Mouse (Mus musculus) ES-E14 (cell line): ENCODE results near the gene Pcbp1. TPM values are rescaled to one million over a fixed set of nuclear protein-coding genes. Genes with fewer than 3 reads are reported as not detected.

Experiments used
- DNase-seq: peaks from one replicate; pipeline ENCODE4 v3.0.0-alpha.2; 2013; ENCODE audit warnings: low read depth, low spot score
- H3K27ac ChIP-seq: 2 replicates; pipeline ENCODE4 v1.5.1; 2012; ENCODE audit warnings: low read depth, mild to moderate bottlenecking, low read length, moderate library complexity, mixed read lengths; ENCODE audit not compliant: poor library complexity, insufficient read depth, severe bottlenecking
- H3K36me3 ChIP-seq: 2 replicates; pipeline ENCODE4 v1.6.1; 2012; ENCODE audit warnings: mild to moderate bottlenecking, low read length, moderate library complexity, mixed read lengths; ENCODE audit not compliant: control insufficient read depth, poor library complexity, insufficient read depth, severe bottlenecking
- H3K4me1 ChIP-seq, 2 experiments: fragments of 150-350 bp in 1 of 2; sonication (generic) in 1 of 2; 2 replicates each; pipeline ENCODE4 v1.6.1; 2012; ENCODE audit warnings: low read length in 2 of 2, mild to moderate bottlenecking in 1 of 2, mixed read lengths in 1 of 2; ENCODE audit not compliant: control insufficient read depth in 2 of 2, insufficient read depth in 2 of 2, poor library complexity in 1 of 2
- H3K4me3 ChIP-seq, 2 experiments: fragments of 150-350 bp in 1 of 2; sonication (generic) in 1 of 2; 2 replicates each; pipeline ENCODE4 v1.5.1; 2012; ENCODE audit warnings: low read length in 2 of 2, low read depth in 1 of 2, mild to moderate bottlenecking in 1 of 2, mixed read lengths in 1 of 2; ENCODE audit not compliant: insufficient read depth in 1 of 2, poor library complexity in 1 of 2, severe bottlenecking in 1 of 2
- H3K9ac ChIP-seq: 2 replicates; pipeline ENCODE4 v1.6.1; 2012; ENCODE audit warnings: low read depth, mild to moderate bottlenecking, low read length, mixed read lengths; ENCODE audit not compliant: poor library complexity, insufficient read depth, severe bottlenecking
- H3K9me3 ChIP-seq: fragments of 150-350 bp; sonication (generic); 2 replicates; pipeline ENCODE4 v1.6.1; 2012; ENCODE audit warnings: low read depth, mild to moderate bottlenecking, low read length; ENCODE audit not compliant: control insufficient read depth, insufficient read depth
- CHD2 ChIP-seq: IDR thresholded peaks from 2 replicates; pipeline ENCODE4 v1.6.1; 2014; ENCODE audit warnings: mild to moderate bottlenecking, low read depth, low read length, inconsistent platforms
- HCFC1 ChIP-seq: IDR thresholded peaks from 2 replicates; pipeline ENCODE4 v1.6.1; 2012; ENCODE audit warnings: low read length, inconsistent platforms, borderline replicate concordance; ENCODE audit not compliant: insufficient read depth
- MAFK ChIP-seq: IDR thresholded peaks from 2 replicates; pipeline ENCODE4 v1.6.1; 2014; ENCODE audit warnings: mild to moderate bottlenecking, low read depth, low read length, inconsistent platforms; ENCODE audit not compliant: insufficient read depth
- ZC3H11A ChIP-seq: IDR thresholded peaks from 2 replicates; pipeline ENCODE4 v1.6.1; 2012; ENCODE audit warnings: low read depth, mild to moderate bottlenecking, inconsistent platforms, low read length, borderline replicate concordance
- ZNF384 ChIP-seq: IDR thresholded peaks from 2 replicates; pipeline ENCODE4 v1.6.1; 2012; ENCODE audit warnings: low read depth, low read length, inconsistent platforms
- in situ Hi-C, 2 experiments: fragments of 600-800 bp; cut with MboI; formaldehyde crosslinking; loops; one replicate each; pipeline ENCODE4 v1.15.1; 2025; ENCODE audit warnings: low sequenced_read_pairs in 2 of 2, inconsistent platforms in 1 of 2; ENCODE audit not compliant: unreplicated experiment in 2 of 2
- total RNA-seq: library from RNA; depleted of rRNA; stranded (reverse); fragments of 300-350 nt; gene quantifications from 2 replicates; pipeline ENCODE4 v1.2.3, GENCODE M21; 2012

Pcbp1 gene
- total RNA-seq, 1 experiment, result 102 TPM

DNA sequence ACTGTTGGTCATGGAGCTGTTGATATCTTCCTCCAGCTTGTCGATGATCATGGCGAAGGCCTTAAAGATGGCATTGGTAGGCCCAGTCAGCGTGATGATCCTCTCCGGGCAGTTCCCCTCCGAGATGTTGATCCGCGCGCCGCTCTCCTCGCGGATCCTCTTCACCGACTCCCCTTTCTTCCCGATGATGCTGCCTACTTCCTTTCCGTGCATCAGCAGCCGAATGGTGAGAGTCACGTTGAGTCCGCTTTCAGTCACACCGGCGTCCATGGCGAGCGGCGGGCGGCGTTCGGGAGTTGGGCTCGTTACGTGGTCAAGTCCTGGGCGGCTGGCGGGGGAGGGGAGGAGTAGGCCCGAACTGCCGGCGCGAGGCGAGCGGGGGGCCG is 482 bp downstream of the Pcbp1 start:
- H3K9me3 ChIP-seq, result no peaks in the 10 kb centered on the region
- H3K27ac ChIP-seq, result peak overlapping the region; percentile 99
- in situ Hi-C loops, result no loop called here
- H3K4me3 ChIP-seq, result peak overlapping the region; percentile 97 to 99
- peaks cover 22% of the 10 kb centered on the region for H3K36me3 ChIP-seq
- DNase-seq, result no peak
- peak overlapping the region; percentile 97 for H3K9ac ChIP-seq
- peaks cover 1 to 3% of the 10 kb centered on the region in 2 experiments; a peak in 3 of 4 replicates for H3K4me1 ChIP-seq
- TF ChIP-seq MAFK, result no peak
- TF ChIP-seq CHD2, result no peak
- TF ChIP-seq ZC3H11A, result no peak
- TF ChIP-seq HCFC1, result no peak
- no peak for TF ChIP-seq ZNF384

- DNase-seq, result no peak
- peak overlapping the region; percentile 99 for H3K27ac ChIP-seq
- H3K9ac ChIP-seq, result peak overlapping the region; percentile 97
- in situ Hi-C loops, result no loop called here
- peaks cover 22% of the 10 kb centered on the region for H3K36me3 ChIP-seq
- H3K9me3 ChIP-seq, result no peaks in the 10 kb centered on the region
- peaks cover 1 to 5% of the 10 kb centered on the region in 2 experiments; a peak in 3 of 4 replicates for H3K4me1 ChIP-seq
- TF ChIP-seq ZNF384, result no peak
- no peak for TF ChIP-seq CHD2
- TF ChIP-seq MAFK, result 0 out of 2 replicates have a peak, but pooled peaks have one; percentile 40
- H3K4me3 ChIP-seq, result peak overlapping the region; percentile 97 to 99
These were observed 1.1 kb downstream of the Pcbp1 start for GRCm38 (mm10) chr6:86524879-86525645.

GRCm38 (mm10) chr6:86523755-86524434 is 2.2 kb downstream of the Pcbp1 start:
- Histone ChIP-seq H3K27ac (peak overlapping the region; percentile 88), H3K9me3 (no peaks in the 10 kb centered on the region), H3K4me1 (peaks cover 1 to 5% of the 10 kb centered on the region in 2 experiments; a peak in 3 of 4 replicates), H3K9ac (peak overlapping the region; percentile 88), H3K4me3 (peak overlapping the region; percentile 95 to 97), H3K36me3 (peaks cover 22% of the 10 kb centered on the region)
- in situ Hi-C loops, result no loop called here
- DNase-seq, result no peak
- TF ChIP-seq MAFK (peak; percentile 25; the same call in 1 of the 2 replicates), ZNF384 (no peak), HCFC1 (no peak), CHD2 (no peak), ZC3H11A (no peak)

DNA sequence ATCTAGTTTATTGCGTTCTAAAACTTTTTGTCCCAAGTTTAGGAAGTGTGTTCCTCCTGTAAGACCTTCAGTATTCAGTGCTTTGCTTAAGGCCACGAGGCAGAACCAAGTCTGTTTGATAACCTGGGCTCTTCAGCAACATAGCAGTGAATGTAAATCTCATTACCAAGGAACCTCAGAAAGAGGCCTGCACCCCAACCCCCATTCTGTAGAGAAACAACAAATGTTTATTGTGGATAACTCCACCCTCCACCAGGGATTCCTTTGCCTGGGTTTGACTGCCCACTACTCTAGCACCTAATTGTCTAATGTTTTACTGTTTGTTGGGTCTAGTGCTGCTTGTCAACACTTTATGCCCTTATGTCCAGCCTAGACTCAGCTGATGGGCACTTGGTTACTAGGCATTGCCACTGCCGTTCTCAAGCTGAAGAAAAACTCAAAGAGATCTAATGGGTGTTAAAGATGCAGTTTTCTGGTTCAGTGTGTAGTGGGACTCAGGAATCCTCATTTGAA is 2.8 kb downstream of the Pcbp1 start:
- no peak for TF ChIP-seq ZNF384
- TF ChIP-seq CHD2, result no peak
- no peak for DNase-seq
- H3K4me1 ChIP-seq, result peaks cover 1 to 5% of the 10 kb centered on the region in 2 experiments; a peak in 3 of 4 replicates
- peak overlapping the region; percentile 88; the same call in 1 of the 2 replicates for H3K27ac ChIP-seq
- in situ Hi-C loops, result no loop called here
- H3K9me3 ChIP-seq, result no peaks in the 10 kb centered on the region
- peak overlapping the region; percentile 95 to 97 for H3K4me3 ChIP-seq
- H3K36me3 ChIP-seq, result peaks cover 22% of the 10 kb centered on the region
- H3K9ac ChIP-seq, result peak overlapping the region; percentile 88; the same call in 1 of the 2 replicates
